Mouse (Mus musculus): ENCODE measurements around the gene Six2.

GRCm38 (mm10) chr17:85717266-85717665 is 29.2 kb upstream of the Six2 start:
- TF ChIP-seq POLR2A (IDR thresholded peaks at IDR 0.05; ENCODE audit: control insufficient read depth, low read depth, low read length): no peak
- TF ChIP-seq CTCF (IDR thresholded peaks at IDR 0.05; ENCODE audit: control insufficient read depth, insufficient read depth, insufficient replicate concordance, low read depth, low read length): no peak

Data from testis, adult 2 months (tissue).